Mouse (Mus musculus): ENCODE measurements around the gene Slit3. TPM values are rescaled to one million over a fixed set of nuclear protein-coding genes. Genes with fewer than 3 reads are reported as not detected.

Gene Slit3
- polyA plus RNA-seq, 1 experiment: not detected

DNA sequence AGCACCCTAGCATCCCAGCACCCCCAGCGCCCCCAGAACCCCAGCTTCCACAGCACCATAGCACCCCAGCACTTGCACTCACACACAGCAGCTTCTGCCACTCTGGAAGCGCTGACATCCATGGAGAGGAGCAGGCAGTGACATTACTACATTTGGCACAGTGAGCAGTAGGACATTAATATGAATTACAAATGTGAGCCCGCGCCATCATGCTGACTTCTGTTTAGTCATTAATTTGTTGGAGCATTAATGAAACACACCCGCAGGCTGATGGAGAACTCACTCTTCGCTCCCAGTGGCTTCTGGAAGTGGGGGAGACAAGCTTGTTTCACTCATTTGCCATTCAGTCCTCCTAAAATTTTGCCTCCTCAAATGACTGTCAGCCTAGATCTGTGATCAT, 476.9 kb downstream of the Slit3 start:
- Histone ChIP-seq H3K4me3 (replicated peaks) (no peak overlapping the region), H3K36me3 (ENCODE audit: control insufficient read depth) (no peaks in the 10 kb centered on the region), H3K4me1 (ENCODE audit: control insufficient read depth) (peaks cover 2% of the 10 kb centered on the region), H3K27me3 (ENCODE audit: control insufficient read depth) (no peaks in the 10 kb centered on the region), H3K9me3 (ENCODE audit: control insufficient read depth, low read length) (no peaks in the 10 kb centered on the region)
- TF ChIP-seq TAL1 (IDR thresholded peaks at IDR 0.05; ENCODE audit: low read length): no peak
- TF ChIP-seq GATA1 (IDR thresholded peaks at IDR 0.05; ENCODE audit: low read length): no peak

- peaks cover 2% of the 10 kb centered on the region for H3K4me1 ChIP-seq (ENCODE audit: control insufficient read depth)
- no peaks in the 10 kb centered on the region for H3K27me3 ChIP-seq (ENCODE audit: control insufficient read depth)
- H3K9me3 ChIP-seq (ENCODE audit: control insufficient read depth, low read length): no peaks in the 10 kb centered on the region
Observed at GRCm38 (mm10) chr11:35598732-35599131, 477.7 kb downstream of the Slit3 start.

GRCm38 (mm10) chr11:35601652-35602240, 480.7 kb downstream of the Slit3 start:
- no peaks in the 10 kb centered on the region for H3K36me3 ChIP-seq (ENCODE audit: control insufficient read depth)
- no peak overlapping the region for H3K4me3 ChIP-seq (replicated peaks)
- no peaks in the 10 kb centered on the region for H3K9me3 ChIP-seq (ENCODE audit: control insufficient read depth, low read length)
- no peaks in the 10 kb centered on the region for H3K27me3 ChIP-seq (ENCODE audit: control insufficient read depth)
- TF ChIP-seq GATA1 (IDR thresholded peaks at IDR 0.05; ENCODE audit: low read length): no peak
- TF ChIP-seq TAL1 (IDR thresholded peaks at IDR 0.05; ENCODE audit: low read length): no peak
- no peaks in the 10 kb centered on the region; the same call in 1 of the 2 replicates for H3K4me1 ChIP-seq (ENCODE audit: control insufficient read depth)

More at GRCm38 (mm10) chr11:35598732-35599131, 477.7 kb downstream of the Slit3 start:
- no peaks in the 10 kb centered on the region for H3K36me3 ChIP-seq (ENCODE audit: control insufficient read depth)
- H3K4me3 ChIP-seq (replicated peaks): no peak overlapping the region
- TF ChIP-seq GATA1 (IDR thresholded peaks at IDR 0.05; ENCODE audit: low read length) (no peak), TAL1 (IDR thresholded peaks at IDR 0.05; ENCODE audit: low read length) (no peak)

GRCm38 (mm10) chr11:35602586-35602985, 481.6 kb downstream of the Slit3 start:
- no peaks in the 10 kb centered on the region for H3K36me3 ChIP-seq (ENCODE audit: control insufficient read depth)
- no peaks in the 10 kb centered on the region for H3K4me1 ChIP-seq (ENCODE audit: control insufficient read depth)
- H3K9me3 ChIP-seq (ENCODE audit: control insufficient read depth, low read length): no peaks in the 10 kb centered on the region
- H3K27me3 ChIP-seq (ENCODE audit: control insufficient read depth): no peaks in the 10 kb centered on the region
- no peak overlapping the region for H3K4me3 ChIP-seq (replicated peaks)
- TF ChIP-seq TAL1 (IDR thresholded peaks at IDR 0.05; ENCODE audit: low read length): no peak
- TF ChIP-seq GATA1 (IDR thresholded peaks at IDR 0.05; ENCODE audit: low read length): no peak

GRCm38 (mm10) chr11:35603946-35604345, 482.9 kb downstream of the Slit3 start:
- Histone ChIP-seq H3K27me3 (ENCODE audit: control insufficient read depth) (no peaks in the 10 kb centered on the region), H3K4me1 (ENCODE audit: control insufficient read depth) (no peaks in the 10 kb centered on the region), H3K9me3 (ENCODE audit: control insufficient read depth, low read length) (no peaks in the 10 kb centered on the region), H3K4me3 (replicated peaks) (no peak overlapping the region), H3K36me3 (ENCODE audit: control insufficient read depth) (no peaks in the 10 kb centered on the region)
- TF ChIP-seq GATA1 (IDR thresholded peaks at IDR 0.05; ENCODE audit: low read length) (no peak), TAL1 (IDR thresholded peaks at IDR 0.05; ENCODE audit: low read length) (no peak)

DNA sequence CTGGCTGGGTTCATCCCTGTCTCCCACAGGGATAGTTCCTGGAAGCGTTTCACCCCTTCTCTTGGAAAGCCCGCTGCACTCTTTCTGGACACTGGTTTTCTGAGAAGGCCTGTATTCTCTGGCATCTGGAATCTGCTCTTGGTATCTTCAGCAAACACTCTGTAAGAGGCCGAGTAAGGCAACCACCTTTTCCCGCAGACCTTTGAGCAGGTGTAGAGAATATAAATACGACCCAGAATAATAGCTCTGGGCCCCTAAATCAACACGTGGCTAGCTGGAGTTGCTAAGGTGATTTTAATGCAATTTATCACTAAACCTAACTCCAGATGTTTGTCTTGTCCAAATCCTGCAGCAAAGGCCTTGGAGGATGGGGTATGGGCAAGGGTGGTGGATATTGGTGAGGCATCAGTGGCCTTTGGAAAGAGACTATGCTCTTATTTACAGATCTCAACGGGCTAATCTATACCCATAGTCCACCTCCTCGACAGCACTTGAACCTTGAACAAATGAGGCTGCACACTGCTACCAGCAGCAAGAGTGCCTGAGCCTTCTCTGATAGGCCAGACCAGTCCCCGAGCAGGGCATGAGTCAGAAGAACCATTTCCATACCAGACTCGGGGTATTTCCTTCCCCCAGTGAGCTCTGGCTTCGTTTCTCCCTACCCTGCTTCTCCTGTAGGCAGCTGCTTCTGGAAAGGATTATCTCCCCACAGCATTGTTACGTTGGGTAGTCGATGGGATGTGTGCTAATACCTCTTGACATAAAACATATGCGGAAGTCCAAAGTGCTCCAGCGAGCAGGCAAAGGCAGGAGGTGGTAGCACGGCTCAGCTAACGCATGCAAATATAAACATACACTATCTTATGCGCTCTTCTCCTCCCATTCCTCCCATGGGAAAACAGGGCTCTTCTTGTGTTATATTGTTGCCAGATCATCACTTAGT, 484.1 kb downstream of the Slit3 start:
- Histone ChIP-seq H3K27me3 (ENCODE audit: control insufficient read depth) (no peaks in the 10 kb centered on the region), H3K36me3 (ENCODE audit: control insufficient read depth) (no peaks in the 10 kb centered on the region), H3K9me3 (ENCODE audit: control insufficient read depth, low read length) (no peaks in the 10 kb centered on the region), H3K4me3 (replicated peaks) (no peak overlapping the region), H3K4me1 (ENCODE audit: control insufficient read depth) (no peaks in the 10 kb centered on the region)
- TF ChIP-seq GATA1 (IDR thresholded peaks at IDR 0.05; ENCODE audit: low read length) (no peak), TAL1 (IDR thresholded peaks at IDR 0.05; ENCODE audit: low read length) (no peak)

- Histone ChIP-seq H3K4me1 (ENCODE audit: control insufficient read depth) (no peaks in the 10 kb centered on the region), H3K4me3 (replicated peaks) (no peak overlapping the region), H3K27me3 (ENCODE audit: control insufficient read depth) (no peaks in the 10 kb centered on the region), H3K9me3 (ENCODE audit: control insufficient read depth, low read length) (no peaks in the 10 kb centered on the region), H3K36me3 (ENCODE audit: control insufficient read depth) (no peaks in the 10 kb centered on the region)
- TF ChIP-seq TAL1 (IDR thresholded peaks at IDR 0.05; ENCODE audit: low read length): no peak
- TF ChIP-seq GATA1 (IDR thresholded peaks at IDR 0.05; ENCODE audit: low read length): no peak
Observed at GRCm38 (mm10) chr11:35607191-35607590, 486.2 kb downstream of the Slit3 start.

DNA sequence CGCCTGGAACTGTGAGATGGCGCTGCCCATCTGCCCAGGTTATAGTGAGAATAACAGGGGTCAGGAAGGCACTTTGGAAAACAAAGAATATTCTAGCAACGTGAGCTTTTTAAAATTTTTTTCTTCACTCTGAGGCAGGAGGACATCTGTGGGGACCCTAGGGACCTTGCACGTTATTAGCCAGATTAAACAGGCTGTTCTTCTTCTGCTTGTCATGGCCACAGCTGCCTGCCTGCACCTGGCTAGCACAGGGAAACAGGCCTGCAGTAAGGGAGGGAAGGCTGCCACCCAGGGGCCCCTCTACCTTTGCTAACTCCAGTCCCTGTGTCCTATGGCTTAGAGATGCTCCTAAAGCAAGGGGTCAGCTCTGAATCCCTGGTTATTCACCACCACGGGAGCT, 487.8 kb downstream of the Slit3 start:
- H3K4me1 ChIP-seq (ENCODE audit: control insufficient read depth): no peaks in the 10 kb centered on the region
- no peaks in the 10 kb centered on the region for H3K36me3 ChIP-seq (ENCODE audit: control insufficient read depth)
- no peaks in the 10 kb centered on the region for H3K9me3 ChIP-seq (ENCODE audit: control insufficient read depth, low read length)
- H3K27me3 ChIP-seq (ENCODE audit: control insufficient read depth): no peaks in the 10 kb centered on the region
- TF ChIP-seq GATA1 (IDR thresholded peaks at IDR 0.05; ENCODE audit: low read length) (no peak), TAL1 (IDR thresholded peaks at IDR 0.05; ENCODE audit: low read length) (no peak)
- H3K4me3 ChIP-seq (replicated peaks): no peak overlapping the region

DNA sequence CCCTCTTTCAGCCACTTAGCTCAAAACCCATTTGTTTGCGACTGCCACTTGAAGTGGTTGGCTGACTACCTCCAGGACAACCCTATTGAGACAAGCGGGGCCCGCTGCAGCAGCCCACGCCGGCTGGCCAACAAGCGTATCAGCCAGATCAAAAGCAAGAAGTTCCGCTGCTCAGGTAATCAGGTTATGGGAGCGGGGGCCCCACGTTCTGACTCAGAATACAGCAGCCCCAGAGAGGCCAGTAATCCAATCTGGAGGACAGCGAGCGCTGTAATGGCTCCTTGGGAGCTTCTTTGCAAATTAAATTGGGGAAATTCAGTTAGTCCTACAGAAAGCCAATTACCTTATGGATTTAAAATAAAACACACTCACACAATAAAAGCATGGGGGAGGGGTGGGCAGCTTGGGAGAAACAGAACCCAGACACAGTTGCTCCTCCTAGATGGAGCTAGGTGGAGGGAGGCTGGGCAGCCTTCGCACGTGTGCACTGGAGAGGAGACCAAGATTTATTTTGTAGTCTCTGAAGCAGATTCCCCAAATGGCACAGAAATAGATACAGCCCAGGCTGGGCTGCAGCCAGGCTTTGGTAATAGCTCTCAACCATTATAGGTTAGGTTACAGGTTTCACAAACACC, 491.4 kb downstream of the Slit3 start:
- Histone ChIP-seq H3K4me1 (ENCODE audit: control insufficient read depth) (no peaks in the 10 kb centered on the region), H3K9me3 (ENCODE audit: control insufficient read depth, low read length) (no peaks in the 10 kb centered on the region), H3K4me3 (replicated peaks) (no peak overlapping the region), H3K36me3 (ENCODE audit: control insufficient read depth) (no peaks in the 10 kb centered on the region), H3K27me3 (ENCODE audit: control insufficient read depth) (no peaks in the 10 kb centered on the region)
- TF ChIP-seq GATA1 (IDR thresholded peaks at IDR 0.05; ENCODE audit: low read length) (no peak), TAL1 (IDR thresholded peaks at IDR 0.05; ENCODE audit: low read length) (no peak)
